Mouse (Mus musculus): ENCODE measurements around the gene Rxra. TPM values are rescaled to one million over a fixed set of nuclear protein-coding genes. Genes with fewer than 3 reads are reported as not detected.

The Rxra gene
- polyA plus RNA-seq, 1 experiment = 4.9 TPM

- H3K4me3 ChIP-seq (replicated peaks; ENCODE audit: control insufficient read depth, low read depth, low read length) = no peak overlapping the region
- 76% methylated on average over 3 of the region's 3 CpGs for WGBS
- peak overlapping the region; percentile 61 for H3K27ac ChIP-seq (ENCODE audit: control insufficient read depth, insufficient read depth, low read depth, low read length, poor library complexity)
- TF ChIP-seq CTCF (IDR thresholded peaks at IDR 0.05; ENCODE audit: control insufficient read depth, insufficient read depth, low read length) = no peak
- TF ChIP-seq POLR2A (IDR thresholded peaks at IDR 0.05; ENCODE audit: borderline replicate concordance, control insufficient read depth, low read depth, low read length) = no peak
- peaks cover 17% of the 10 kb centered on the region for H3K4me1 ChIP-seq (ENCODE audit: control insufficient read depth, insufficient read depth, low read length)
Measured at GRCm38 (mm10) chr2:27713378-27713777, 37.1 kb downstream of the Rxra start.

- 42% methylated on average over 5 of the region's 5 CpGs for WGBS
- peak overlapping the region; percentile 74 for H3K27ac ChIP-seq (ENCODE audit: control insufficient read depth, insufficient read depth, low read depth, low read length, poor library complexity)
- H3K4me1 ChIP-seq (ENCODE audit: control insufficient read depth, insufficient read depth, low read length) = peaks cover 17% of the 10 kb centered on the region
- H3K4me3 ChIP-seq (replicated peaks; ENCODE audit: control insufficient read depth, low read depth, low read length) = no peak overlapping the region
- TF ChIP-seq POLR2A (IDR thresholded peaks at IDR 0.05; ENCODE audit: borderline replicate concordance, control insufficient read depth, low read depth, low read length) (peak; percentile 52; the same call in 1 of the 2 replicates), CTCF (IDR thresholded peaks at IDR 0.05; ENCODE audit: control insufficient read depth, insufficient read depth, low read length) (peak; percentile 26; the same call in 1 of the 2 replicates)
Measured at GRCm38 (mm10) chr2:27714131-27714530, 37.9 kb downstream of the Rxra start.

- whole genome bisulfite sequencing = 54% methylated on average over 4 of the region's 4 CpGs
- Histone ChIP-seq H3K4me1 (ENCODE audit: control insufficient read depth, insufficient read depth, low read length) (peaks cover 17% of the 10 kb centered on the region), H3K4me3 (replicated peaks; ENCODE audit: control insufficient read depth, low read depth, low read length) (no peak overlapping the region), H3K27ac (ENCODE audit: control insufficient read depth, insufficient read depth, low read depth, low read length, poor library complexity) (no peak overlapping the region; the same call in 1 of the 2 replicates)
- TF ChIP-seq CTCF (IDR thresholded peaks at IDR 0.05; ENCODE audit: control insufficient read depth, insufficient read depth, low read length) (no peak), POLR2A (IDR thresholded peaks at IDR 0.05; ENCODE audit: borderline replicate concordance, control insufficient read depth, low read depth, low read length) (no peak)
Measured at GRCm38 (mm10) chr2:27715221-27715620, 39.0 kb downstream of the Rxra start.

- peak overlapping the region; percentile 79 for H3K27ac ChIP-seq (ENCODE audit: control insufficient read depth, insufficient read depth, low read depth, low read length, poor library complexity)
- 44% methylated on average over 3 of the region's 3 CpGs for WGBS
- H3K4me3 ChIP-seq (replicated peaks; ENCODE audit: control insufficient read depth, low read depth, low read length) = no peak overlapping the region
- TF ChIP-seq CTCF (IDR thresholded peaks at IDR 0.05; ENCODE audit: control insufficient read depth, insufficient read depth, low read length) (no peak), POLR2A (IDR thresholded peaks at IDR 0.05; ENCODE audit: borderline replicate concordance, control insufficient read depth, low read depth, low read length) (no peak)
- H3K4me1 ChIP-seq (ENCODE audit: control insufficient read depth, insufficient read depth, low read length) = peaks cover 17% of the 10 kb centered on the region
Measured at GRCm38 (mm10) chr2:27716339-27716738, 40.1 kb downstream of the Rxra start.

GRCm38 (mm10) chr2:27718191-27718590 lies 42.0 kb downstream of the Rxra start:
- TF ChIP-seq POLR2A (IDR thresholded peaks at IDR 0.05; ENCODE audit: borderline replicate concordance, control insufficient read depth, low read depth, low read length) = no peak
- H3K4me1 ChIP-seq (ENCODE audit: control insufficient read depth, insufficient read depth, low read length) = peaks cover 16% of the 10 kb centered on the region
- H3K27ac ChIP-seq (ENCODE audit: control insufficient read depth, insufficient read depth, low read depth, low read length, poor library complexity) = no peak overlapping the region
- no peak overlapping the region for H3K4me3 ChIP-seq (replicated peaks; ENCODE audit: control insufficient read depth, low read depth, low read length)

GRCm38 (mm10) chr2:27719601-27720000 lies 43.4 kb downstream of the Rxra start:
- no peak overlapping the region for H3K4me3 ChIP-seq (replicated peaks; ENCODE audit: control insufficient read depth, low read depth, low read length)
- H3K27ac ChIP-seq (ENCODE audit: control insufficient read depth, insufficient read depth, low read depth, low read length, poor library complexity) = no peak overlapping the region
- TF ChIP-seq CTCF (IDR thresholded peaks at IDR 0.05; ENCODE audit: control insufficient read depth, insufficient read depth, low read length) (no peak), POLR2A (IDR thresholded peaks at IDR 0.05; ENCODE audit: borderline replicate concordance, control insufficient read depth, low read depth, low read length) (no peak)
- 77% methylated on average over 10 of the region's 10 CpGs for WGBS
- peaks cover 13% of the 10 kb centered on the region for H3K4me1 ChIP-seq (ENCODE audit: control insufficient read depth, insufficient read depth, low read length)

GRCm38 (mm10) chr2:27721611-27722010 lies 45.4 kb downstream of the Rxra start:
- Histone ChIP-seq H3K27ac (ENCODE audit: control insufficient read depth, insufficient read depth, low read depth, low read length, poor library complexity) (no peak overlapping the region), H3K4me3 (replicated peaks; ENCODE audit: control insufficient read depth, low read depth, low read length) (no peak overlapping the region), H3K4me1 (ENCODE audit: control insufficient read depth, insufficient read depth, low read length) (peaks cover 3% of the 10 kb centered on the region)
- WGBS = 86% methylated on average over 4 of the region's 4 CpGs
- TF ChIP-seq CTCF (IDR thresholded peaks at IDR 0.05; ENCODE audit: control insufficient read depth, insufficient read depth, low read length) = no peak
- TF ChIP-seq POLR2A (IDR thresholded peaks at IDR 0.05; ENCODE audit: borderline replicate concordance, control insufficient read depth, low read depth, low read length) = no peak

- TF ChIP-seq POLR2A (IDR thresholded peaks at IDR 0.05; ENCODE audit: borderline replicate concordance, control insufficient read depth, low read depth, low read length) (no peak), CTCF (IDR thresholded peaks at IDR 0.05; ENCODE audit: control insufficient read depth, insufficient read depth, low read length) (no peak)
- 57% methylated on average over 9 of the region's 9 CpGs for WGBS
Measured at GRCm38 (mm10) chr2:27724729-27725316, 48.6 kb downstream of the Rxra start.

More at GRCm38 (mm10) chr2:27724729-27725316, 48.6 kb downstream of the Rxra start:
- Histone ChIP-seq H3K4me1 (ENCODE audit: control insufficient read depth, insufficient read depth, low read length) (peaks cover 2% of the 10 kb centered on the region), H3K4me3 (replicated peaks; ENCODE audit: control insufficient read depth, low read depth, low read length) (no peak overlapping the region), H3K27ac (ENCODE audit: control insufficient read depth, insufficient read depth, low read depth, low read length, poor library complexity) (no peak overlapping the region)

Data from bone marrow, adult 2 months (tissue).